Mouse (Mus musculus): ENCODE measurements around the gene Desi1. TPM values are rescaled to one million over a fixed set of nuclear protein-coding genes. Genes with fewer than 3 reads are reported as not detected.

Desi1 gene
- polyA plus RNA-seq, 1 experiment from 2014 or later = 42.3 TPM

Other genes with a start within 250 kb of the Desi1 start
- gene Tef, start 231.4 kb downstream of the Desi1 start, polyA plus RNA-seq (2016; fragmentation: Nextera tagmentation; extraction: Ambion mirVana) = 30.0 and 31.9 TPM in 2 replicates
- gene Tob2, start 175.1 kb downstream of the Desi1 start, polyA plus RNA-seq (2016; fragmentation: Nextera tagmentation; extraction: Ambion mirVana) = 20.4 and 21.2 TPM in 2 replicates
- gene Phf5a, start 162.0 kb downstream of the Desi1 start, polyA plus RNA-seq (2016; fragmentation: Nextera tagmentation; extraction: Ambion mirVana) = 102 and 115 TPM in 2 replicates
- 193 TPM in 2 replicates for gene Aco2, start 161.6 kb downstream of the Desi1 start, polyA plus RNA-seq (2016; fragmentation: Nextera tagmentation; extraction: Ambion mirVana)
- 58.0 and 58.4 TPM in 2 replicates for gene Polr3h, start 107.6 kb downstream of the Desi1 start, polyA plus RNA-seq (2016; fragmentation: Nextera tagmentation; extraction: Ambion mirVana)
- gene Csdc2, start 97.1 kb downstream of the Desi1 start, polyA plus RNA-seq (2016; fragmentation: Nextera tagmentation; extraction: Ambion mirVana) = 48.0 and 57.1 TPM in 2 replicates
- 30.7 and 32.3 TPM in 2 replicates for gene Pmm1, start 72.9 kb downstream of the Desi1 start, polyA plus RNA-seq (2016; fragmentation: Nextera tagmentation; extraction: Ambion mirVana)
- not detected in 2 replicates for gene 1700029P11Rik, start 53.3 kb downstream of the Desi1 start, polyA plus RNA-seq (2016; fragmentation: Nextera tagmentation; extraction: Ambion mirVana)
- gene Xrcc6, start 46.0 kb downstream of the Desi1 start, polyA plus RNA-seq (2016; fragmentation: Nextera tagmentation; extraction: Ambion mirVana) = 58.4 and 62.3 TPM in 2 replicates
- 169 and 192 TPM in 2 replicates for gene Snu13, start 13.7 kb upstream of the Desi1 start, polyA plus RNA-seq (2016; fragmentation: Nextera tagmentation; extraction: Ambion mirVana)
- gene 4930407I10Rik, start 25.3 kb upstream of the Desi1 start, polyA plus RNA-seq (2016; fragmentation: Nextera tagmentation; extraction: Ambion mirVana) = not detected in 2 replicates
- gene Mei1, start 36.1 kb upstream of the Desi1 start, polyA plus RNA-seq (2016; fragmentation: Nextera tagmentation; extraction: Ambion mirVana) = 0.14 TPM in 1 of 2 replicates, not detected in the other
- 17.0 and 17.1 TPM in 2 replicates for gene Ccdc134, start 94.1 kb upstream of the Desi1 start, polyA plus RNA-seq (2016; fragmentation: Nextera tagmentation; extraction: Ambion mirVana)
- 230 and 244 TPM in 2 replicates for gene Srebf2, start 113.3 kb upstream of the Desi1 start, polyA plus RNA-seq (2016; fragmentation: Nextera tagmentation; extraction: Ambion mirVana)
- gene Shisa8, start 179.0 kb upstream of the Desi1 start, polyA plus RNA-seq (2016; fragmentation: Nextera tagmentation; extraction: Ambion mirVana) = 1.6 and 1.7 TPM in 2 replicates
- gene Tnfrsf13c, start 190.5 kb upstream of the Desi1 start, polyA plus RNA-seq (2016; fragmentation: Nextera tagmentation; extraction: Ambion mirVana) = 0.18 and 0.34 TPM in 2 replicates
- gene Cenpm, start 210.9 kb upstream of the Desi1 start, polyA plus RNA-seq (2016; fragmentation: Nextera tagmentation; extraction: Ambion mirVana) = 51.1 and 51.4 TPM in 2 replicates
- 1.3 and 1.6 TPM in 2 replicates for gene 1500009C09Rik, start 218.5 kb upstream of the Desi1 start, polyA plus RNA-seq (2016; fragmentation: Nextera tagmentation; extraction: Ambion mirVana)
- 234 and 254 TPM in 2 replicates for gene Sept3, start 241.0 kb upstream of the Desi1 start, polyA plus RNA-seq (2016; fragmentation: Nextera tagmentation; extraction: Ambion mirVana)